Mouse (Mus musculus) forebrain, embryonic 15.5 days (tissue): Measurements from ENCODE around the gene Plg. TPM values are rescaled to one million over a fixed set of nuclear protein-coding genes. Genes with fewer than 3 reads are reported as not detected.

ENCODE experiments used
- ATAC-seq: fragments of 200-750 bp; cut with Nextera tagmentation; replicated peaks from 2 replicates; pipeline ENCODE4 v1.8.0; 2017; ENCODE audit warnings: mild to moderate bottlenecking, moderate TSS enrichment, moderate library complexity
- H3K27ac ChIP-seq: fragments of 300-500 bp; sonication (generic); replicated peaks from 2 replicates; pipeline ENCODE4 v1.5.1; 2015; ENCODE audit warnings: mild to moderate bottlenecking, inconsistent platforms
- H3K27me3 ChIP-seq: fragments of 300-500 bp; sonication (generic); 2 replicates; pipeline ENCODE4 v1.6.1; 2015; ENCODE audit warnings: inconsistent platforms
- H3K36me3 ChIP-seq: fragments of 300-500 bp; sonication (generic); 2 replicates; pipeline ENCODE4 v1.6.1; 2015; ENCODE audit warnings: mild to moderate bottlenecking, inconsistent platforms
- H3K4me1 ChIP-seq: fragments of 300-500 bp; sonication (generic); 2 replicates; pipeline ENCODE4 v1.6.1; 2015; ENCODE audit warnings: inconsistent platforms
- H3K4me2 ChIP-seq: fragments of 300-500 bp; sonication (generic); replicated peaks from 2 replicates; pipeline ENCODE4 v1.6.1; 2015; ENCODE audit warnings: mild to moderate bottlenecking, inconsistent platforms
- H3K4me3 ChIP-seq: fragments of 300-500 bp; sonication (generic); 2 replicates; pipeline ENCODE4 v1.5.1; 2015; ENCODE audit warnings: mild to moderate bottlenecking, inconsistent platforms
- H3K9ac ChIP-seq: fragments of 300-500 bp; sonication (generic); replicated peaks from 2 replicates; pipeline ENCODE4 v1.6.1; 2015; ENCODE audit warnings: mild to moderate bottlenecking, inconsistent platforms
- H3K9me3 ChIP-seq: fragments of 300-500 bp; sonication (generic); 2 replicates; pipeline ENCODE4 v1.6.1; 2016; ENCODE audit warnings: inconsistent platforms
- WGBS: fragments of 180-500 bp; shearing (Covaris S2); methylation state at CpG from one replicate; pipeline ENCODE4 v1.1.7; 2015; ENCODE audit warnings: mixed read lengths; 5-methylcytosine and 5-hydroxymethylcytosine counted together
- polyA plus RNA-seq: library from polyadenylated mRNA; unstranded; fragments of >200 nt; fragmentation: Nextera tagmentation; extraction: Ambion mirVana; gene quantifications from 2 replicates; pipeline ENCODE4 v1.2.1, GENCODE M21; 2015

Plg gene
- polyA plus RNA-seq, 1 experiment from 2014 or later, result not detected

DNA sequence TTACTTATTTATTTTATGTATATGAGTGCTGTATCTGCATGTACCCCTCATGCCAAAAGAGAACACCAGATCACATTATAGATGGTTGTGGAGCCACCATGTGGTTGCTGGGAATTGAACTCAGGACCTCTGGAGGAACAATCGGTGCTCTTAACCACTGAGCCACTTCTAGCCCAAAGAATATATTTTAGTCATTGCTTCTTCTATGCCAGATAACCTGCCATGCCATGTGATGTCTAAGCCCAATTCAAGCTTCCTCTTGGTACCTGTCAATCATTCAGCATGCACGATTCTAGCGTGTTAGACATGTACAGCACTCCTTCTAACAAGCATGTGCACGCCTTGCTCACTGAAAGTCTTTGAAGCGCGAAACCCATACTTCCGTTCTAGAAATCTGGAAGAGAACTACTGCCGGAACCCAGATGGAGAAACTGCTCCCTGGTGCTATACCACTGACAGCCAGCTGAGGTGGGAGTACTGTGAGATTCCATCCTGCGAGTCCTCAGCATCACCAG lies 17.8 kb downstream of the Plg start:
- Histone ChIP-seq H3K27ac (no peak overlapping the region), H3K4me1 (no peaks in the 10 kb centered on the region), H3K9ac (no peak overlapping the region), H3K9me3 (no peaks in the 10 kb centered on the region), H3K4me2 (no peak overlapping the region), H3K27me3 (no peaks in the 10 kb centered on the region), H3K4me3 (no peak overlapping the region), H3K36me3 (no peaks in the 10 kb centered on the region)
- WGBS, result 91% methylated on average over 9 of the region's 9 CpGs
- ATAC-seq, result no peak

DNA sequence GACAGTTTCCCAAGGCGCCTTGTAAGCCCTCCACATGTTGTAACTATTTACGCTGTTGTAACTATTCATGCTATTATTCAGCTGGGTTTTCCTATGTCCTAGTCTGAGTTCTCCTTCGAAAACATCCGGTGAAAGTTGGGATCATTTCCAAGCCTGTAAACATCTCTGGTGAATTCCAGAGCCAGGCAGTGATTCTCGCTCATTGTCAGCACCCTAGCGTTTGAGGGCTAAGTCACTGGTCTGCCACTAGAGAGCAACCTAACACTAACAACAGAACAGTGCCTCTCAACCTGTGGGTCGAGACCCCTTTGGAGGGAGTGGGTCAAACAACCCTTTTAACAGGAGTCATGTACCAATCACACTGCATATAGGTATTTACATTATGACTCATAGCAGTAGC lies 25.0 kb downstream of the Plg start:
- no peak for ATAC-seq
- no peak overlapping the region for H3K4me2 ChIP-seq
- H3K9me3 ChIP-seq, result no peaks in the 10 kb centered on the region
- WGBS, result 67% methylated on average over 7 of the region's 7 CpGs
- no peak overlapping the region for H3K27ac ChIP-seq
- H3K36me3 ChIP-seq, result no peaks in the 10 kb centered on the region
- no peaks in the 10 kb centered on the region for H3K27me3 ChIP-seq
- H3K9ac ChIP-seq, result no peak overlapping the region
- H3K4me3 ChIP-seq, result no peak overlapping the region
- H3K4me1 ChIP-seq, result no peaks in the 10 kb centered on the region

DNA sequence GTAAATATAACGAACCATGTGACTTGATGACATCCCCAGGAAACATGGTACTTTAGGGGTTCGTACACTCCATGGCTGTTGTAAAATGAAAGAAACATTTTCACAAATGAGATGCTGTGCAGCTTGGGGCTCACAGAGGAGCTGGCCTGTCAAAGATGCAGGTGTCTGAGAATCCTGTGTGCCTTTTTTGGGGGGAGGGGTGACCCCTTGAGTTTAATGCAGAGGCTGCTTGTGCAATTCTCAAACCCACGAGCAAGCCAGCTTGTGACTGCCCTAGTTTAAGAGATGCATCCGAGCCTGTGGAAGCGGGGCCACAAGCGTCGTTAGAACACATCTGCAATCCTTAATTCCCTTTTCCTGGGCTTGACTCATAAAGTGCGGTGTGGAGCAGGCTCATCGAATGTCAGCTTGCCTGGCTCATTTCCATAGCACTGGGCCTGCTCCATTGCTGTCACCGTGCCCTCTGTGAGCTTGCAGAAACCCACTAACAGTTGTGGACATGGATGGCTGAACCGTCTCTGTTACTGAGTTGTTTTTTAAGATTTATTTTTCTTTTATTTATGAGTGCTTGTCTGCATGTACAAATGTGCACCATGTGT lies 31.0 kb downstream of the Plg start:
- 78% methylated on average over 11 of the region's 11 CpGs for WGBS
- Histone ChIP-seq H3K4me2 (no peak overlapping the region), H3K27me3 (no peaks in the 10 kb centered on the region), H3K4me1 (no peaks in the 10 kb centered on the region), H3K9me3 (no peaks in the 10 kb centered on the region), H3K27ac (no peak overlapping the region), H3K36me3 (no peaks in the 10 kb centered on the region), H3K9ac (no peak overlapping the region), H3K4me3 (no peak overlapping the region)
- ATAC-seq, result no peak

DNA sequence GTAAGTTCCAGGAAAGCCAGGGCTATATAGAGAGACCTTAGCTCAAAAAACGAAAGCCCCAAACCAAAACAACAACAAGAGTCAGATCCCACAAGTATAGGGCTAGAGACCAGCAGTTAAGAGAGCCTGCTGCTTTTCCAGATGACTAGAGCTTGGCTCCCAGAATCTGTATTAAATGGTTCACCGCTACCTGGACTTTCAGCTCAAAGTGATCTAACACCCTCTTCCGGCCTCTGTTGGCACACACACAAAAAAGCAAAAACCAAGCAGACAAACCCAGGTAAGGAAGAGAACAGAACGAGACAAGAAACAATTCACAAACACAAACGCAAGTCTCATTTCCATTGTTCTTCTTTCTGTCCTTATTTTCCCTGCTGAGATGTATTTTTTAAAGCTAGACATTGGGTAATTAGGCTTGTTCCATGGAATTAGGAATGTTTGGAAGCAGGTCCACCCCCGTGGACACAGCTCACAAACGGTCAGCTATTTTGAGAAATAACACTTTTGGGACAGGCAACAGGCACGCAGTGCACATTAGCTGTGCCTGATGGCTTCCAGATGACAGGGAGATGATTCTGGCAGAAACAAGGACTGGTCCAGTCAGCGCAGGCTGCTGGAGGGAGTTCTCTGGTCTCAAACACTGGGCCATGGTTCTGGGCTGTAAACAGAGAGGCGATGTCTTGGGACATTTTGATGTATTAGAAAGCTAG lies 33.9 kb downstream of the Plg start:
- ATAC-seq, result no peak
- H3K4me2 ChIP-seq, result no peak overlapping the region
- H3K27me3 ChIP-seq, result no peaks in the 10 kb centered on the region
- WGBS, result 67% methylated on average over 10 of the region's 10 CpGs
- no peak overlapping the region for H3K27ac ChIP-seq
- H3K4me3 ChIP-seq, result no peak overlapping the region
- H3K9me3 ChIP-seq, result no peaks in the 10 kb centered on the region
- no peaks in the 10 kb centered on the region for H3K36me3 ChIP-seq
- no peak overlapping the region for H3K9ac ChIP-seq
- H3K4me1 ChIP-seq, result no peaks in the 10 kb centered on the region

DNA sequence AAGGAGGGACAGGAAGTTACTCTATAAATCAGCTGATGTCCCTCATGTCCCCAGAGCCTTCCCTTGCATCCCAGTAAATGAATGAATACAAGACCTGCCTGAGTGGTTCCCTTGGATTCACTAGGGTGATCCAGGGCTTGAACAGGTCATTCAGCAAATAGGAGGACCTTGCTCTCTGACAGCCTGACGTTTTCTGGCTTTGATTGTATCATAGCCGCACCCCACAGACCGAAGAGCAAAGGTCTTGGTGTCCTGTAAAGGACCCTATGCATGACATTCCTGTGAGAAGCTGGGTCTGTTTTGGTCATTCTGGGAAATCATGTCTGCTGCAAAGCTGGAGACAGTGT lies 34.5 kb downstream of the Plg start:
- no peaks in the 10 kb centered on the region for H3K36me3 ChIP-seq
- 74% methylated on average over 3 of the region's 3 CpGs for WGBS
- ATAC-seq, result no peak
- no peak overlapping the region for H3K4me3 ChIP-seq
- H3K27me3 ChIP-seq, result no peaks in the 10 kb centered on the region
- H3K4me2 ChIP-seq, result no peak overlapping the region
- H3K9me3 ChIP-seq, result no peaks in the 10 kb centered on the region
- H3K9ac ChIP-seq, result no peak overlapping the region
- no peaks in the 10 kb centered on the region for H3K4me1 ChIP-seq
- H3K27ac ChIP-seq, result no peak overlapping the region

DNA sequence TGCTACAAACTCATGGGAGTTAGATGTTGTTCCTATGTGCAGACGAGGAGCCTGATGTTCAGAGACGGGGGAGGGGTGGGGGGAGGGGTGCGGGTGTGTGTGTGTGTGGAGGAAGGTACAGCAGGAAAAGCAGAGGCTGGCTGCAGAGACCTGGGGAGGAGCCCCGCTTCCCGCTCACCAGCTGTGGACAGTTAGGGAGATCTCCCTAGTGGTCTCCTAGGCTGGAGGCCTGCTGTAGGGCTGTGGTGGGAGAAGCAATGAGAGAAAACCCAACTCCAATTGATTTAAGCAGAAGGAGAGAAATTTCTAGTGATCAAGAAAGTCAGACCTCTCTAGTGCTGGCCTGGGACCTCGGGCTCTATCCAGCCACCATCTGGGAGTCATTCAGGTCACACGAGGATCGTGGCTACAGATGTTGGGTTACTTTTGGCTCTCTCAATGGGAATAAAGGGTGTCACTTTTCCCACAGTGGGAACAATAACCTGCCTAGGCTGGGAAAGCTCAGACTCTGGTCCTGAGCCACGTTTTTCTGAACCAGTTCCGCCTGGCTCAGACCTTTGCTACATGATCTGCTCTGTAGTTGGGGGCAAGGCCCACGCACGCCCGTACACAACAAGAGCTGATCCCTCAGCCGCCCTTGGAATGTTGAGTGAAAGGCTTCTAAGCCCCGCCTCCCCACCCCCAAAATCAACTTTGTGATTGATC lies 36.8 kb downstream of the Plg start:
- Histone ChIP-seq H3K27ac (no peak overlapping the region), H3K4me3 (no peak overlapping the region), H3K4me2 (no peak overlapping the region), H3K4me1 (no peaks in the 10 kb centered on the region), H3K9ac (no peak overlapping the region), H3K27me3 (no peaks in the 10 kb centered on the region), H3K9me3 (no peaks in the 10 kb centered on the region), H3K36me3 (no peaks in the 10 kb centered on the region)
- 57% methylated on average over 15 of the region's 15 CpGs for WGBS
- no peak for ATAC-seq

DNA sequence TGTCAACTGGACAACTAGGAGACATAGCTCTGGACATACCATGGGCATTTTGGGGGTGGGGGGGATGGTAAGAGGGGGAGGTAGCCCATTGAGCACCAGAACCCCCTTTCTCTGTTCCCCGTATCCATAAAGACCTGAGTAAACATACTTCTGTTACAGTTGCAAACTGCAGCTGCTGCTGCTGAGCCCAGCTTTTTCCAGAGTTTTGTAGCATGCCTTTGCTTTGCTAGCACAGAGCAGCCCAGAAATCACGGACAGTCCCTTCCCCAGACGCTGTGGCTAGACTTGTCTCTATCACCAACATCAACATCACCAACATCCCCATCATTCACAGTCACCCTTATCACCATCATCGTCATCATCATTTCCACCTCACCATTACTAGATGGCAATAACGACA lies 37.3 kb downstream of the Plg start:
- no peaks in the 10 kb centered on the region for H3K36me3 ChIP-seq
- no peak overlapping the region for H3K27ac ChIP-seq
- H3K4me2 ChIP-seq, result no peak overlapping the region
- no peaks in the 10 kb centered on the region for H3K27me3 ChIP-seq
- 72% methylated on average over 5 of the region's 5 CpGs for WGBS
- no peak overlapping the region for H3K9ac ChIP-seq
- no peak overlapping the region for H3K4me3 ChIP-seq
- peak; percentile 43; the same call in 1 of the 2 replicates for ATAC-seq
- H3K9me3 ChIP-seq, result no peaks in the 10 kb centered on the region
- no peaks in the 10 kb centered on the region for H3K4me1 ChIP-seq

DNA sequence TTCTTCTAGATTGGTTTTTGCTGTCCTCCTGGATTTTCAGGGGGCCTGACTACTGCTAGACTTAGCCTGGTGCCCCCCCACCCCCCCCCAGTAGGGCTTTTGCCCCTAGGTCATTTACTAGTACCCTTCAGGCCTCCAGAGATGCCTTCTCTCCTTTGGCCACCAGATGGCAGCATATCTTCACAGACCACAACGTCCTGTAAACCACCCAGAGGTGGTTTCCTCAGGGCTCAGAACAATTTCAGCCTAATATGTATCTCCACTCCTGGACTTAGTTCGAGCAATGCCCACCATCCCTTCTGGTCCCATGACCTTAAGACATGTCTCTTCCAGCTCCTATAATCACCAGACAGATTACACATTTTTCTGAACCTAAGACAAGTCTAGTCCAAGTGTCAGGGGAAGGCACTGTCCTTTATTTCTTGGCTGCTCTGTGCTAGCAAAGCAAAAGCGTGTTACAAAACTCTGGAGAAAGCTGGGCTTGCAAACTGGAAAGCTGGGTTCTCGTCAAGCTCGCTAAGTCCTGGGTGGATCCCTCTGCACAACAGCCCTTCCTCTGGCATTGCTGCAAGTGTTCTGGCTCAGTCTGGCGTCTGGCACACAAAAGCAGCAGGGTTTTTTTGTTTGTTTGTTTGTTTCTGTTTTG lies 38.0 kb downstream of the Plg start:
- Histone ChIP-seq H3K36me3 (no peaks in the 10 kb centered on the region), H3K27me3 (no peaks in the 10 kb centered on the region), H3K27ac (no peak overlapping the region), H3K9ac (no peak overlapping the region), H3K9me3 (no peaks in the 10 kb centered on the region), H3K4me1 (no peaks in the 10 kb centered on the region), H3K4me2 (no peak overlapping the region), H3K4me3 (no peak overlapping the region)
- 45% methylated on average over 6 of the region's 6 CpGs for WGBS
- peak; percentile 67 for ATAC-seq

DNA sequence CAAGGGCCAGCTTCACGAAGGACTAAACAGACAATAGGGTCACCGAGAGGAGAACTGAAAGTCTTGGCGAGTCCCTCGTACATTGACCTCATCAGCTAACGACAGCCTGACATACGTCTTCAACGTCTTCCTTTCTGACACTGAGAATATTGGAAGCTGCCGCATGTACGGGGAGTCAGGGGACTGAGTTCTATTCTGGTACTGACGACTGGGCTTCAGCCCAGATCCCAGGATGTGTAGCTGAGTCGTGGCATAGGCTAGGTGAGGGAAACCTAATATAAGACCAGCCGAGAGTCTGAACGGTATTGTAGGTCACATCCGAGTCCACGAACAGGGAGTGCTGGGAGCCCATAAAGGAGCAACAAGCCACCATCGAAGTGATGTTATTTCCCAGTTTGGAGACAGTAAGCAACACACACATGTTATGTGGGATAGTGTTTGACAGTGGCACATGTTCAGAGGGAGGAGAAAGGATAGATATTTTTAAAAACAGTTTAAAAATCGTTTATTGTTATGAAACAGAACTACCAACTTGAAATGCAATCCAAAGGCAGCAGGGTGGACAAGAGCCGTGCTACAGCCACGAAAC lies 41.2 kb downstream of the Plg start:
- H3K4me1 ChIP-seq, result no peaks in the 10 kb centered on the region
- H3K27ac ChIP-seq, result no peak overlapping the region
- no peak for ATAC-seq
- WGBS, result 70% methylated on average over 19 of the region's 19 CpGs
- no peak overlapping the region for H3K9ac ChIP-seq
- no peaks in the 10 kb centered on the region for H3K36me3 ChIP-seq
- no peak overlapping the region for H3K4me2 ChIP-seq
- H3K27me3 ChIP-seq, result no peaks in the 10 kb centered on the region
- H3K9me3 ChIP-seq, result no peaks in the 10 kb centered on the region
- H3K4me3 ChIP-seq, result no peak overlapping the region

DNA sequence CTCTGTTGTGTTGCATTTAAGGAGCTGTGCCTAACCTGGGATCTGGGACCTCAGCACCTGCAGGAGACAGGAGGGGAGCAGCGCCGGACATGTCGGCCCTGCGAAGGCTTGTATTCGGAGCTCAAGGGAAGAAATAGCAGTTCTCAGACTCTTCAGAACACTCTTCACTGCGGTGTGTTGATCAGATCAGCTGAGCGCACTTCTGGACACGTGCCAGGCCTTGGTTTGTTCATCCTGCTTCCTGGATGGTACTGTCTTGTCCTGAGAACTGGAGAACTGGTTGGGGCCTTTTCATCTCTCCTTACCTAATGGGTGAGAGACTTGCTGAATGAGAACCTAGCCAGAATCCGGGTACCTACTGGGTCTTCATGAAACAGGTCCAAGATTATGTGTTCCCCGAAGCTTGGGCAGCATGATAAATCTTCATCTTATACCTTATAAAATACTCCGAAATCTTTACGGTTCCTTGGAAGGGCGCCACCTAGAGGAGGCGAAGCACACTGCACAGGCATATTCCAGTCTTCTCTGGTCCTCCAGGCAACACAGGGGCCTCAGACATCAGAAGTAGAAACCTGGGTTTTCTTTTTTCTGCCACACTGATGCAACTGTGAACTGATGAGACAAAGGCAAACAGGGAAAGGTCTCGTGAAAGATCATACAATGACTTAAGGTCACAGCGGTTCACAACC lies 42.6 kb downstream of the Plg start:
- no peak overlapping the region for H3K4me3 ChIP-seq
- H3K9me3 ChIP-seq, result no peaks in the 10 kb centered on the region
- no peak overlapping the region for H3K27ac ChIP-seq
- no peaks in the 10 kb centered on the region for H3K27me3 ChIP-seq
- no peak overlapping the region for H3K9ac ChIP-seq
- H3K4me2 ChIP-seq, result no peak overlapping the region
- WGBS, result 67% methylated on average over 16 of the region's 16 CpGs
- ATAC-seq, result no peak
- no peaks in the 10 kb centered on the region for H3K36me3 ChIP-seq
- H3K4me1 ChIP-seq, result no peaks in the 10 kb centered on the region

DNA sequence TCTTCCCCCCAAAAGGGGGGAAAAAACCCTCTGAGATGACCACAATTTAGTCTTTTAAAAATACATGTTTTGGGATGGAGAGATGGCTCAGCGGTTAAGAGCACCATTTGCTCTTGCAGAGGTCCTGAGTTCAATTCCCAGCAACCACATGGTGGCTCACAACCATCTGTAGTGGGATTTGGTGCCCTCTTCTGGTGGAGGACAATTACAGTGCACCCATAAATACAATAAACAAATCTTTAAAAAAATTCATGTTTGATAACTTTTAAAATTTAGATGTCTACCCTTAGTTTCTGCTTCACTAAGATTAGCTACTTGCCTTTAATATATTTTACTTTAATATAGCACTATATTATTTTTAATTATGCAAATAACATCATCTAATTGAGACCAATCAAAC lies 43.7 kb downstream of the Plg start:
- Histone ChIP-seq H3K4me1 (no peaks in the 10 kb centered on the region), H3K27ac (no peak overlapping the region), H3K4me3 (no peak overlapping the region), H3K4me2 (no peak overlapping the region), H3K9me3 (no peaks in the 10 kb centered on the region), H3K9ac (no peak overlapping the region), H3K36me3 (no peaks in the 10 kb centered on the region), H3K27me3 (no peaks in the 10 kb centered on the region)
- WGBS, result 82% methylated on average over 1 of the region's 1 CpGs
- ATAC-seq, result no peak
